Mouse (Mus musculus): ENCODE measurements at regions not wholly inside any gene's neighbourhood (a gene's known extent, or its start where the extent isn't known, plus 50 kb on each side); places are given as distances from the start of the nearest gene placed in this dataset.

DNA sequence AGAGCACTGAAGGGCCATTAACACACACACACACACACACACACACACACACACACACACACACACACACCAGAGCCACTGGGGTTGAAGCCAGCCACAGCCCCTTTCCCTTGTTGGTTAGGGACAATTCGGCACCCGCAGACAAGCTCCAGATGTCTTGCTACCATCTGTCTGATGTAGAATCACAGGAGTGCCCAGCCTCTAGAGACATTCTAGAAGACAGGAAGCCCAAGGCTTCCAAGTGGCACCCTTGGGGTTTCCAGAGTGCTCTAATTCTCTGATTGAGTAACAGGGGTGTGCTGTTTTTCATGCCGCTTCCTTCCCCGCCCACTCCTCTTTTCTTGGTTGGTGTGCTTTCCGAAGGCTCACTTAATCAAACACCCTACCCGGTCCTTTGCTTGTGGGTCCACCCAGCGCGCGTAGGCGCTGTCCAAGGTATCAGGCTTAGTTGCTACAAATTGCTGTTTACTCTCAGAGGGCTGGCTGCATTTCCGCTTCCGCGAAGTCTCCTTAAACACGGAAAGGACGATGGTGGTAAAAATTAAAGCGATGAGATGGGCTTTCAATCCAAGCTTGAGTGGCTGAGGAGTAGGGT lies 59.5 kb upstream of the Zbtb18 start:
- TF ChIP-seq POLR2A (IDR thresholded peaks at IDR 0.05; ENCODE audit: borderline replicate concordance, low read depth, low read length) (no peak), CTCF (IDR thresholded peaks at IDR 0.05; ENCODE audit: low read depth, low read length) (no peak)
- Histone ChIP-seq H3K27ac (ENCODE audit: insufficient read depth, low read depth, low read length) (no peak overlapping the region), H3K4me3 (ENCODE audit: insufficient read depth, low read length) (no peak overlapping the region), H3K4me1 (ENCODE audit: control insufficient read depth, insufficient read depth, low read length) (no peaks in the 10 kb centered on the region)

DNA sequence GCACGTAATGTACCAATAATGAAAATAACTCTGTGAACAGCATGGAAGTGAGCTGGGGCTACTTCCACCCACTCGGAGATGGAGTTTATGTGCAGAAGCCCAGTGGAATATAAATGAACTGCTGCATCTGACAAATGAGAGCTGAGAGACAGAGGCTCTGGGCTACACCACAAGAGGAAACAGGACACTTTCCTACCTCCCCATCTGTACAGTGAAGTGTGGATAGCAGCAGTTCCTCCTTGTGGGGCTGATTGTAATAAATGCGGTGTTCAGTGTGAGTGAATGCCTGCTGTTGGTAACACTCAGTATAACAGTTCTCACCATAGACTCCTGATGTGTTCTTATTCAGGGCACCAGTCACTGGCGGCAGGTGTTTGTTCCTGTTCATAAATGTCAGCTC lies 60.0 kb upstream of the Zbtb18 start:
- TF ChIP-seq POLR2A (IDR thresholded peaks at IDR 0.05; ENCODE audit: borderline replicate concordance, low read depth, low read length) (no peak), CTCF (IDR thresholded peaks at IDR 0.05; ENCODE audit: low read depth, low read length) (no peak)
- H3K4me1 ChIP-seq (ENCODE audit: control insufficient read depth, insufficient read depth, low read length), result no peaks in the 10 kb centered on the region
- H3K27ac ChIP-seq (ENCODE audit: insufficient read depth, low read depth, low read length), result no peak overlapping the region
- H3K4me3 ChIP-seq (ENCODE audit: insufficient read depth, low read length), result no peak overlapping the region

DNA sequence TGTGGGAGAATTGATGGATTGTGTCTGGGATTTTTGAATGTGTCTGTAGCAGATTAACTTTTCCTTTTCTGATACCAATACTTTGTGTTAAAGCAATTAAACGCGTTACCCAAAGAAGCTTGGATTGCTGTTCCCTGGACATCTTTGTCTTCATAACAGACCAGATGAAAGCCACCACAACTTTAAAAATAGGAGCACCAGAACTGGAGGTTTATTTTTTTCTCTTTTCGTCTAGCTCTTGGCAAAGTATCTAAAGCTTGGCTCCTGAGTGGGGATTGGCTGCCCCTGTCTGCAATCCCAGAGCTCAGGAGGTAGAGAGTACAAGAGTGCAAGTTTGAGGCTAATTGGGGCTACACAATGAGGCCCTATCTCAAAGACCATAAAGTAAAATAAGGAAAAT lies 64.0 kb upstream of the Zbtb18 start:
- Histone ChIP-seq H3K27ac (ENCODE audit: insufficient read depth, low read depth, low read length) (no peak overlapping the region), H3K4me1 (ENCODE audit: control insufficient read depth, insufficient read depth, low read length) (no peaks in the 10 kb centered on the region), H3K4me3 (ENCODE audit: insufficient read depth, low read length) (no peak overlapping the region)
- TF ChIP-seq CTCF (IDR thresholded peaks at IDR 0.05; ENCODE audit: low read depth, low read length) (no peak), POLR2A (IDR thresholded peaks at IDR 0.05; ENCODE audit: borderline replicate concordance, low read depth, low read length) (no peak)

DNA sequence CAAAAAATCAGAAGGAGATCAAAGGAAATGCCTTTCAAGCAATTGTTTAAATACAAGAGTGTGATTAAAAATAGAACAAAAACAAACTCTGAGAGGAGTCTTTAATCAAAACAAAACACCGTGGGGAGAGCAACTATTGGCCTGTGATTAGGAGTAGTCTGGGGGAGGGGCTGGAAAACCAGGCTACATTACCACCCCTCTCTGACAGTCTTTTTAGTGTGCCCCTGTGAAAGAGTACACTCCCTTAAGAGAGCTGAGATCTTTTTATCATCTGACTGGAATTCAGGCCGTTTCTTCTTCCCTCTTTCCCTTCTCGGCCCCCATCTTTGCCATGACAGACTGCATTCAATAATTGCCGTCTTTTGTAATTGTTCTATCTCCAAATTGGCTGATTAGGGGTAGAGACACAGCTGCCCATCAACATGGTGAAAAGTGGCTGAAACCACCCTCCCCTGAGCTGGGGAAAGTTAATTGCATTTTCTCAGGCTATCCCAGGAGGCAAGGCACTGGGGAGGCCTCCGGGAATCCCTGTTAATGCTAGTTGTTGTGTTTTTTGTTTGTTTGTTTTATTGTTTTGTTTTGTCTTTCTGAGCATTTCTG lies 68.8 kb upstream of the Zbtb18 start:
- Histone ChIP-seq H3K4me3 (ENCODE audit: insufficient read depth, low read length) (no peak overlapping the region), H3K4me1 (ENCODE audit: control insufficient read depth, insufficient read depth, low read length) (no peaks in the 10 kb centered on the region), H3K27ac (ENCODE audit: insufficient read depth, low read depth, low read length) (no peak overlapping the region)
- TF ChIP-seq CTCF (IDR thresholded peaks at IDR 0.05; ENCODE audit: low read depth, low read length) (no peak), POLR2A (IDR thresholded peaks at IDR 0.05; ENCODE audit: borderline replicate concordance, low read depth, low read length) (no peak)

DNA sequence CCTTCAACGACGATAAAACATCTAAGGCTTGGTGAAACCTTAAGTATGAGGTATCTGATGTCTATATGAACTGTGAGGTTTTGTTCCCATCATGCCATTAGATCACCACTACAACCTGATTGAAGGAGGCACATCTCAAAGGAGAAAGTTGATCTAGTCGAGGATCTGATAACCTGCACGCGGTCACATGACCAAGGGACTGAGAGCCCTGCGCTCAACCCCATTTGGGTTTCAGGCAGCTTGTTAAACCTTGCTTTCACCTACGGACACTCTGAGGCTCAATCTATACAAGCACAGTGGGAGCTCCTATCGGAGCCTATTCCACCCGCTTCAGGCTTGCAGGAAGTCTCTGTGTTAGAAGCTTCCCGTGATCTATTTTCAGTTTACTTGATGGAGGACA lies 70.1 kb upstream of the Zbtb18 start:
- Histone ChIP-seq H3K4me3 (ENCODE audit: insufficient read depth, low read length) (no peak overlapping the region), H3K27ac (ENCODE audit: insufficient read depth, low read depth, low read length) (no peak overlapping the region), H3K4me1 (ENCODE audit: control insufficient read depth, insufficient read depth, low read length) (peaks cover 3% of the 10 kb centered on the region; the same call in 1 of the 2 replicates)
- TF ChIP-seq CTCF (IDR thresholded peaks at IDR 0.05; ENCODE audit: low read depth, low read length) (no peak), POLR2A (IDR thresholded peaks at IDR 0.05; ENCODE audit: borderline replicate concordance, low read depth, low read length) (no peak)

DNA sequence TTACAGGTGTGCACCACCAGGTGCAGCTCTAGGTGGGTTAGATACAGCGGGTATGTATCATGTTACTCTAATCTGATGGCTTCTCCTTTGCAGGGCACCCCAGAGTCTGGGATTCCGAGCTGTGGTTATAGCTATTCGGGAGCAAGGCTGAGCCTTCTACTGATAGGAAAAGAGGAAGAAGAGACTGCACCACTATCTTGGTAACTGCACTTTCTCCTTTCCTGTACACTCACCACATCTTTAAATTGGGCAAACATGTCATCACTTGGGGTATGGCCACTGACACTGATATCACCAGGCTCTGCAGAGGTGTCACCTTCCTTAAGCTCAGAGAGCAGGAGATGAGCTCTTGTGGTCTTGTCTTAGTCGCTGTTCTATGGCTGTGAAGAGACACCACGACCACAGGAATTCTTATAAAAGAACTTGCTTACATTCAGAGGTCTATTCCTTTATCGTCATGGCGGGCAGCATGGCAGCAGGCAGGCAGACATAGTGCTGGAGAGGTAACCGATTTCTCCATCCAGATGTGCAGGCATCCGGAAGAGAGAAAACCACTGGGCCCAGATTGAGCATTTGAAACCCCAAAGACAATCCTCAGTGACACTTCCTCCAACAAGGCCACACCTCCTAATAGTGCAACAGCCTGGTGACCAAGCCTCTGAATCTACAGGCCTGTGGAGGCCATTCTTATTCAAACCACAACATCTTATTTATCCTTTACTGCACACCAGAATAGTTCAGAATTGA lies 74.1 kb upstream of the Zbtb18 start:
- H3K4me3 ChIP-seq (ENCODE audit: insufficient read depth, low read length), result no peak overlapping the region
- H3K4me1 ChIP-seq (ENCODE audit: control insufficient read depth, insufficient read depth, low read length), result peaks cover 3% of the 10 kb centered on the region; the same call in 1 of the 2 replicates
- H3K27ac ChIP-seq (ENCODE audit: insufficient read depth, low read depth, low read length), result no peak overlapping the region
- TF ChIP-seq POLR2A (IDR thresholded peaks at IDR 0.05; ENCODE audit: borderline replicate concordance, low read depth, low read length), result no peak
- TF ChIP-seq CTCF (IDR thresholded peaks at IDR 0.05; ENCODE audit: low read depth, low read length), result no peak

DNA sequence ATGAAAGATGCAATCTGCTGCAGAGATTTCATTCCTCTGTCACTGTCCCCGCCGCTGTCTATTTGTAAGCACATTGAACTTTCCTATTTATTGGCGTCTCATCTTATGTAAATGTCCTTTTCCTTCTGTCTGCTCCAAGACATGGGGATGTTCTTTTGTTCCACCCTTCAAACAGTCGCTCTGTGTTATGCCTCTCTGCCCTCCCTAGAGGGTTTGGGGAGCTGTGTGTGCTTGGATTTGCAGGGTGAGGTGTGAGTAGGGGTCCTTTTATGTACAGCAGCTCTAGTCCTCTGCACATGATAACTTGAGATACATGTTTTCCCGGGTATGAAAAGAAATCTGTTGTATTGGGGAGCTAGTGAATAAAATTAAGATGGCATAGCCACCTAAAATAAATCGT lies 75.2 kb upstream of the Zbtb18 start:
- Histone ChIP-seq H3K4me1 (ENCODE audit: control insufficient read depth, insufficient read depth, low read length) (peaks cover 3% of the 10 kb centered on the region; the same call in 1 of the 2 replicates), H3K27ac (ENCODE audit: insufficient read depth, low read depth, low read length) (no peak overlapping the region), H3K4me3 (ENCODE audit: insufficient read depth, low read length) (no peak overlapping the region)
- TF ChIP-seq POLR2A (IDR thresholded peaks at IDR 0.05; ENCODE audit: borderline replicate concordance, low read depth, low read length) (no peak), CTCF (IDR thresholded peaks at IDR 0.05; ENCODE audit: low read depth, low read length) (no peak)

DNA sequence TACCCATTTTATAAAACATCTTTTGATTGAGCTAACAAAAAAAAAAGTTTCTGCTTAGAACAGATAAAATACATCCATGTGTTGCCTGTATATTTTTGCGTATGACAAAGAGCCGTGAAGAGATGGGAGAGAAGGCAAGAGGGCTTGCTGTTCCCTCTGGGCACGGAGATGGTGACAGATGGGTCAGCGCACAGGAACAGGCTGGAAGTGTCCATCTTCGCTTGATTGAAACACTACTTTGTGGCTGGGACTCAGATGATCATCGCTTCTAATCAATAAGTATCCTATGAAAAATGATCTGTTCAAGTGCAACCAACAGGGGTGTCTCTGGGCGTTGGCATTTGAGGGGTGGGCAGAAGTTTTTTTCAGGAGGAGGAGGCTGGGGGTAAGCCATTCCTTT lies 75.7 kb upstream of the Zbtb18 start:
- Histone ChIP-seq H3K27ac (ENCODE audit: insufficient read depth, low read depth, low read length) (no peak overlapping the region), H3K4me1 (ENCODE audit: control insufficient read depth, insufficient read depth, low read length) (peaks cover 3% of the 10 kb centered on the region; the same call in 1 of the 2 replicates), H3K4me3 (ENCODE audit: insufficient read depth, low read length) (no peak overlapping the region)
- TF ChIP-seq CTCF (IDR thresholded peaks at IDR 0.05; ENCODE audit: low read depth, low read length) (no peak), POLR2A (IDR thresholded peaks at IDR 0.05; ENCODE audit: borderline replicate concordance, low read depth, low read length) (no peak)

DNA sequence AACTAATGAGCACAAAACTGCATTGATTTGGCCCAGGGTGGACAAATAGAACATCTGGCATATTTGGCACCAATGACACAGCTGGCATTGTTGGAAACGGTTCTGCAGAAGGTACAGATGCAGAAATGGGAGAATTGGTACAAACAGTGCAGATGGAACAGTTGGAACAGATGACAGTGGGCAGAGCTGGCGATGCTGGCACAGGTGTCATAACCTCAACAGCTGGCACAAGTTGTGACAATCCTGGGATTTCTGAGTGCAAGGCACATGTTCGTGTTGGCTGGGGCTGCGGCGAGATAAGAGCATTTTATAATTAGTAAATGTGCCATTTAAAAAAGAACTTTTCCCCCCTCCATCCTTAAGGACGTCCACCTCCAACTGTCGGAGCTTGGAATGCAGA lies 77.8 kb upstream of the Zbtb18 start:
- H3K4me3 ChIP-seq (ENCODE audit: insufficient read depth, low read length), result no peak overlapping the region
- TF ChIP-seq POLR2A (IDR thresholded peaks at IDR 0.05; ENCODE audit: borderline replicate concordance, low read depth, low read length) (no peak), CTCF (IDR thresholded peaks at IDR 0.05; ENCODE audit: low read depth, low read length) (no peak)
- H3K4me1 ChIP-seq (ENCODE audit: control insufficient read depth, insufficient read depth, low read length), result peaks cover 3% of the 10 kb centered on the region; the same call in 1 of the 2 replicates
- H3K27ac ChIP-seq (ENCODE audit: insufficient read depth, low read depth, low read length), result no peak overlapping the region

DNA sequence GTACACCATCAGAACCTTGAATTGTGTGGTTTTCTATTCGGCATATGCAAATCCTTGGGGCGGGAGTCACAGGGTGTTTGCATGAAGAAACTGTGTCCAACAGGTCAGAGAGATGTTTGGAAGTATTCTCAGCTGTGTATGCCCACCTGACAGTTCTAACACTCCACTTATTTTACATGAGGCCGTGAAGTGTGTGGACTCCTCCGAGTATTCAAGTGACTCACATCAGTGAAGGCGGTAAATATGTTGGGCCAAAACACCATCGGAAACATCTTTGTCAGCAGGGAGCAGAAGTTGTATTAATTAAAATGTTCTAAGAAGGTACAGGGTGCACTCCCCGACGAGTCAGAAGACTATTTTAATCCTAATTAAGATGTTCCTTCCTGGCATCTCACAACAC lies 79.8 kb upstream of the Zbtb18 start:
- Histone ChIP-seq H3K4me1 (ENCODE audit: control insufficient read depth, insufficient read depth, low read length) (no peaks in the 10 kb centered on the region), H3K4me3 (ENCODE audit: insufficient read depth, low read length) (no peak overlapping the region), H3K27ac (ENCODE audit: insufficient read depth, low read depth, low read length) (no peak overlapping the region)
- no peak for TF ChIP-seq CTCF (IDR thresholded peaks at IDR 0.05; ENCODE audit: low read depth, low read length)
- TF ChIP-seq POLR2A (IDR thresholded peaks at IDR 0.05; ENCODE audit: borderline replicate concordance, low read depth, low read length), result no peak

All from bone marrow macrophage, adult 2 months (primary cell).